Mouse (Mus musculus) thymus, postnatal 0 days (tissue): ENCODE measurements at regions not wholly inside any gene's neighbourhood (a gene's known extent, or its start where the extent isn't known, plus 50 kb on each side); places are given as distances from the start of the nearest gene placed in this dataset.

Experiments
- DNase-seq: peaks from one replicate; pipeline ENCODE4 v3.0.0-alpha.2; 2015; ENCODE audit warnings: low spot score

DNA sequence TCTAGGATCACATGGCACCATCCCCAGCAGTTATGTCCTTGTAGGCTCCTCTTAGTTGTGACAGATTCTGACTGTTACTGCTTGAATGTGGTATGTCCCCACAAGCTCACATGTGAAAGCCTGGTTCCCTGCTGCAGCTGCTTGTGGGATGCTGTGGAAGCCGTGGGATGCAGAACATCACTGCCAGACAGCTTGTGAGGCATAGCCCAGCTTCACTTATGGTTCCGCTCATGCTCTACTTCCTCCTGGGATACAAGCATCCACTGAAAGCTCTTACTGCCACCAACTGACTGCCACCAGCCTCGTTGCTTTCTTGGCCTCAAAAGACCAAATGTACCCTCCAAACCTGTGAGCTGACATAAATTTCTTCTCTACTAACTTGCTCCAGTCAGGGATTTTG, 167.7 kb upstream of the Ccdc122 start:
- no peak for DNase-seq

DNA sequence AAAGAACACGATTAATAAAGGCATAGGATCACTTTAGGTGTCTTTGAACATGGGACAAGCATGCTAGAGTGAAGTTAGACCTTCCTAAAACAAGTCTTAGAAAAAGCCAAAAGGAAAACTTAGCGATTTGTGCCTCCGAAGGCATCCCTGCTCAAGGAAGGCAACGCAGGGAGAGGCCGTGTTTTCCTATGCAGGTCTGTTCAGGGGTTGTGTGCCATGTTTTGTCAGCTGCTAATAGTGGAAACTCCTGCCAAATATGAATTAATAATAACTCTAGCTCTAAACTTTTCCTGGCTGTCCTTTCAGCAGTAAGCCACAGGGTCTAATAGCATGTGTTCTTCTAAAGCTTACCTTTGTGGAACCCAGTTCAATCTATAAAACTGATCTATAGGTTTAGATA, 168.4 kb upstream of the Ccdc122 start:
- DNase-seq = no peak

DNA sequence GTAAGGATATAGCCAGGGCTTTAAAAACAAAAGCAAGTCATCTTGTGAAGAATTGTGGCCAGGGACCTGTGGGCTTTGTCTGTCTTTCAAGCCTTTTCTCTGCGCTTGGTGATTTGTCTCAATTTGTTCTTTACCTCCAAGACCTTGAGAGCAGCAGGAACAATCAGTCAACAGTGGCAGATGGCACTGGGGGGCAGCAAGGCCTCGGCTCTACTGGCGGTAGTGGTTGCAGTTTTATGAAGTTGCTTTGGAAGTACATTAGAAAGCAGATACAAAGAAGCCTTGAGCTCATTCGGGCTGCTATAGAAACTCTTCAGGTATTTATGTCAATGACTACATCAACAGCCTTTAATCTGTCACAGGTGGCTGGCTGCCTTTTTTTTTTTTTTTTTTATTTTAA, 171.9 kb upstream of the Ccdc122 start:
- DNase-seq = no peak

DNA sequence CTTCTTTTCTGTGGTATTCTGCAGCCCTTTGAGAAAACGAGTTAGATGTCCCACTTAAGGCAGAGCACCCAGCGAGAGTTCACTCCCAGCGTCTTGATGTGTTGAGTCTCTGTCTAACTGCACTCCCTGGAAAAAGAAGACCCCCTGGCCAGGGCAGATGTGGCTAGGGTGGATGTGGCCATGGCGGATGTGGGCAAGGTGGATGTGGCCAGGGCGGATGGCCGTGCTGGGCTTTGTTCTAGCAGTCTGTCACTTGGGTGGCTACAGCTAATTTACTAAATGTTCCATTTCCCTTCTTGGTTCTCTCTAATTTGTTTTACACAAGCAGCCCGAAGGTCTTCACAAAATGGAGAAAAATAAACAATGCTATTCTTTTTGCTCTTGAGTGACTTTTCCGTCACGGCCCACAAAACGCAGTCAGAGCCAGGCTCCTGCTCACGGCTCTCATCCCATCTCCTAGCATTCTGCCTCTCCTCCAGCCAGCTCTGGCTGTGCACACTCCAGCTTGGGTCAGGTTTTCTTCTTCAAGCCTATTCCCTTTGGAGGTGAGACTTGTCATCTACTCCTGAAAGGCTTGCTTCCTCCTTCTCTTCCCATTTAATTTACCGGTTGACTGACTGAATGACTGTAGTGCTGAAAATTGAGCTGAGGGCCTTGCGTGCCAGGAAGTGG, 173.4 kb upstream of the Ccdc122 start:
- no peak for DNase-seq

DNA sequence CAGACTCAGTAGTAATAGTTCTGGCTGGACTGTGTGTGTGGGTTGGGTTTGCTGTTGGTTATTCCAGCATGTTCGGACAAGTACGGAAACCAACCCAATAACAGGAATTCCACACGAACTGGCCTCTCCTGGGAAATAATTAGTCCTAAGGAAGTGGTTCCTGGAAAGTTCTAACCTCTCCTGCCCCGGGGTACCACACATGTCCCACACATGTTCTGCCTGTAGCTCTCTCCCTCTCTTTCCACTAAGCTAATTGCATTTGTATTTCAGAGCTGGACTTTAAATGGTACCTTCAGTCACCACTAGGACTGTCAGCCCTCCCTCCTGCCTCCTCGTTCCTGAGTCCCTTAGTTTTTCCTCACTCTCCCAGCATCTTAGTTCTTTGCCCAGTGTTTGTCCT, 178.2 kb upstream of the Ccdc122 start:
- DNase-seq = no peak

DNA sequence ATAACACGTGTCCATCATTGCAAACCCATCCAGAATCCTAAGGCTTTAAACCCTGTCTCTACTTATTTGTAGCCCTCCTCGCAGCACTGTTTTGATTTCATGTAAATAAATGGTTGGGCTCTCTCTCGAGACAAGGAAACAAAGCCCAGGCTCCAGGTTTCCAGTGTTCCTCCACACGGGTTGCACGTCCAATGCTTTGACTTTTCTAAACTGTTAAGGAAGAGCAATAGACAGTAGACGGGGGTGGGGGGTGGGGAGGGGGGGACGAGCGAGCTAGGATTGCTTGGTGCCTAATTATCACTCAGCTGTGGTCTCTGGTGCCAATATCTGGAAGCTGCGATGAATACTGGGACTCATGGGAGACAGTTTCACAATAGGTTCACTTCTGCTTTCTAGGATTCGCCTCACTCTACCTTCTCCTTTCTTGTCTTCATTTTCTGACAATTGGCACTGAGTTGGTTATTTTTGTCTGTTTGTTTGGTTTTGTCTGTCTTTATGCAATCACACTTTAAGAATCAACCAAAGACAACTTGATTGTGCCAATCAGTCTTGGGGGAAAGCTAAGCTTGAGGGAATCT, 179.3 kb upstream of the Ccdc122 start:
- DNase-seq = no peak

DNA sequence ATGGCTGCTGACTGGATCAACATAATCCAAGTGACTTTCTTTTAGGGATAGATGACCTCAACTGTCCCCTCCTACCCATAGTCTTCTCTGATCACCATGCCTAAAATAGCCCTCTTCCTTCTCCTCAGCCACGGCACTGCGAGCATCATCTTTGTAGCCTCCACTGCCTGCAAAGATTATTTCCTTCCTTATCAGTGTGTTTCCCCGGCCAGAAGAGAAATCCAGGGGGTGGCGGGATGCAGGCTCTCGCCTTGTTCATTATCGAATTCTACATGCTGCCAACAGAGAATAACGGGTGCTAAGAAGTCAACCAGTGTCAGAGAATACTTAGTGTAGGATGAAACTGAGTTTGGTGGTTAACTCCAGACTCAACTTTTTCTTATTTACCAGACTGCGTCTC, 180.0 kb upstream of the Ccdc122 start:
- no peak for DNase-seq

DNA sequence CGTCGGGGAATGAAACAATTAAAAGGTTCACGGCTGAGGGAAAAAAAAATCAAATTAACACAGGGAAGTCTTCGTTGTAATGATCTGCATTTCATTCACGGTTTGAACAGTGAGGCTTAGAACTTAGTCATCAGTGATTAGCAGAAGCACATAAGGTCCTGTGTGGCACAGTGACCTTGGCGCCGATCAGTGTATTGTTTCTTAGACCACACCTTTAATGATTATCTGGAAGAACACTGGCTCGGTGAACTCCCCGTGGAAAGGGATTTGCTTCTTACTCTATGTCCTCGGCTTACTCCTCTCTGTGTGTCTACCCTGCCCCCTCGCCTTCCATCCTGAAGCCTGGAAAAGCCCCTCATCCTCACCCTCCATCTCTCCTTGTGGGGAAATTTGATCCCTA, 181.6 kb upstream of the Ccdc122 start:
- DNase-seq = no peak

DNA sequence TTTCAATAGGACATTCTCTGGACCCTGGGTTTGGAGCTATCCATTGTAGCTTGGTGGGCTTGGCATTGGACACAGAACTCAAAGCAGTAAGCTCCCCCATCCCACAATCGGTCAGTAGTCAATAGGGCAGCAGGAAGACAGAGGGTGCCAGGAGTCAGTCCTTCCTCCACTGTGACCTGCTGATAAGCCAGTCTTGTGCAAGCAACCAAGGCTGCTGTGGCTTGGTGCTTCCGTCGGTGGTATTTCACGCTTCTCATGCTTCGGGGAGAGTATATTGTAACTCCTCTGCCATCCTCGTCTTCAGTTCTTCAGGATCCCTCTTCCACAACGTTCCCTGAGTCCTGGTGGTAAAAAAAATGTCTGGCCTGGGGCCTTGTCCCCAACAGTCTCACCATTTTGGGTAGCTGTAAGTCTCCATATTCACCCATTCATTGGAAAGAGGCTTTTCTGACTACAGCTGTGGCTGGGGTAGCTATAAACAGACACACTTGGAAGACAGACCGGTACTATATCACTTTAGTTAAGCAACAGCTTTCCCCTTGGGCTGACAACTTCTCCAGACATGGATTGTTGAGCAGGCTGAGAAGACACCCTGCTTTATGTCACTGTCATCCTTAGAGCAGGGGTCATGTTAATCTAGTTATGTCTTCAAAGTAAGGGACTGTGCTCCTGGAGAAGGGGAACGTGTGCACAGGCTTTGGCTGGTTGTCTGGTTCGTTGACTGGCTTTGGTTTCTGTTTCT, 184.9 kb upstream of the Ccdc122 start:
- no peak for DNase-seq

DNA sequence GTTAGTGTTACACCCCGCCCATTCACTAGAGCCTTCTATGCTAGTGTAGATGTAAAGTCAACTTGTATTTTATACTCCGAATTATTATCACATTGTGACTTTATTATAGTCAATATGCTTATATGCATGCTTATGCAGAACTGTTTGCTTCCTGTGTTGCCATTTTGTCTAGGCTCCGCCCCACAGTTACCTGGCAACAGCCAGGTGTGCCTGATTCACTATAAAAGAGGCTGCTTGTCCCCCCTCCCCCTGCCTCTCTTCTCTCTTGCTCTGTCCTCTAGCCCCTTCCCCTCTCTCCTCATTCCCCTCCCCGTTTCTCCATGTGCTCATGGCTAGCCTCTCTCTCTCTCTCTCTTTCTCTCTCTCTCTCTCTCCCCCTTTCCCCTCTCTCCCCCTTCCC, 185.9 kb upstream of the Ccdc122 start:
- no peak for DNase-seq

DNA sequence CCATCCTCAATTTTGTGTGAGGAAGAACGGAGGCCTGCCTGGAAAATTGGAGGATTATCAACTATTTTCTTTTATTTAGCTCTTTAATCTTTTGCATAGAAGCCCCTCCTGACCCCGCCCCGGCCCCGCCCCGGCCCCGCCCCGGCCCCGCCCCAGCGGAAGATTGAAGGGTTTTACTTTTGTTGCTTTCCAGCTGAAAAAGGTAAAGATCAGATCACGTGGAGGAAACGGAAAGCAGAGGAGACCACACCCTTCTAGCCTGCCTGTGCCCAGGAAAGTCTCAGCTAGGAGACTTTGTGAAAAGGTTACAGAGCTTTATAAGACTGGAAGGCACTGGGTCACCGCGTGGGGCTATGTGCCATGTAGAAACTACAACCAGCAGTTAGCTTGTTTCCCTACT, 186.5 kb upstream of the Ccdc122 start:
- DNase-seq = no peak

DNA sequence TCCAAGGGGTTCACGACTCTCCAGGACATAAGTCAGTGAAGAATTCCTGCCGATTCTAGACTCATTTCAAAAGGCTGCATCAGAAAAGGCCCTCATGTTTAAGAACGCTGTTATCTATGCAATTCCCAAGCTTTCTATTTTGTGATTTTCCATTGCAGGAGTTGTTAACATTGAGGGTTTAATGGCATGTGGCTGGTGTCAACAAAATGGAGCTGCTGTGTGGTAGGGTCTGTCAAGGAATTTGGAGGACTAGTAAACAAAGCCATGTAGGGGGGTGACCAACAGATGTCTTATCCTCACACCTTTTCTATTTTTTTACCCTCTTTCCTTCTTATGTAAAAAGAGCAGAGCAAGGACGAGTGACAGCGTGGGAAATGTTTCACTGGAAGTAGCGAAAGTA, 186.9 kb upstream of the Ccdc122 start:
- DNase-seq = no peak

DNA sequence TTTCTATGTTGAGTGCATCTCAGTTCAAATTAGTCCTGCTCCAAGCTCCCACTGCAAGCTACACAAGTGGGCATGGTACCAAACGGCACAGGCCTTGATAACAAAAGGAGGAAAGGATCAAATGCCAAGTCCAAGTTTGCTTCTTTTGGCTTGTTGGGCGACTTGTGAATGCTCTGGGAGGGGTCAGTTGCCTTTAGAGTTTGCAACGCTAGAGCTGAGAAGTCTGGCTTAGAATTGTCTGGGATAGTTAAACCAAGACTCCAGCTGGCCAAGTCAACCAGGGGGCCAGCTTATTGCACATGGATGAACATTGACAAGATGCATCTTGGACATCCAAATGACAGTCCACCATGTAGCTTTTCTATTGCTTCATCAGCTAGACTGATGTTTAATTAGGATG, 187.5 kb upstream of the Ccdc122 start:
- DNase-seq = no peak

DNA sequence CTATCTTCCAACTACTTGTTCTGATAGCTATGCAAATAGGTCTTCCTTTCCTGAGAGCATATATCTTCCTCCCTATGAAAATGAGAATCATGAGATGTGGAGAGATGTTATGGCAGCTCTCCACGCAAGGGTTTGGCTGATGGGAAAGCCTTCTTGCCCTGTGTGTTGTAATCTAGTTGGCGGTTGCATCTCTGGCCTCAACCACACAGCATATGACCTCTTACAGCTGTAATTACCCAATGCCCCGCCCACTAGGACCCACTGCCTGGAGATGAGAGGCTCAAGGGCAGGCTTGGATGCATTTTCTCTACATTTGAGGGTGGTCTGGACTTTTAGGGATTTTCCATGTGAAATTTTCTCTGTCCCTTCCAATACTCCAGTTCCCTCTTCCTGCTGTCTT, 190.9 kb upstream of the Ccdc122 start:
- no peak for DNase-seq

DNA sequence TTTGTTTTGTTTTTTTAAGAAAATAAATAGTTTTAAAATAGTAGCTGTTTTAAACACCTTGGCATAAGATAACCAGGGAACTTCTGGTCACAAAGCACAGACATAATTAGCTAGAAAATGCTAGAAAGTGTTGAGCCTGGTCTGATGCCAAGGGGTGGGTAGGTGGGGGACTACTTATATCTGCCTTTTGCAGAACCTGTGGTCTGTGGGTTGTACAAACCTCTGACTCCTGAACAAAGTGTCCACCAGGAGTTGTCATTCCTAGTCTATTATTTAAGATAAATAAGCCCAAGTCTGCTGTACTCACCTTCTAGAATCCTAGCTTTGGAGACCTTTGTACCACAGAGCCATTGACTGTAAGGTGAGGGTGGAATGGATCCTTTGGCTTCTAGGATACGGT, 191.9 kb upstream of the Ccdc122 start:
- DNase-seq = no peak

DNA sequence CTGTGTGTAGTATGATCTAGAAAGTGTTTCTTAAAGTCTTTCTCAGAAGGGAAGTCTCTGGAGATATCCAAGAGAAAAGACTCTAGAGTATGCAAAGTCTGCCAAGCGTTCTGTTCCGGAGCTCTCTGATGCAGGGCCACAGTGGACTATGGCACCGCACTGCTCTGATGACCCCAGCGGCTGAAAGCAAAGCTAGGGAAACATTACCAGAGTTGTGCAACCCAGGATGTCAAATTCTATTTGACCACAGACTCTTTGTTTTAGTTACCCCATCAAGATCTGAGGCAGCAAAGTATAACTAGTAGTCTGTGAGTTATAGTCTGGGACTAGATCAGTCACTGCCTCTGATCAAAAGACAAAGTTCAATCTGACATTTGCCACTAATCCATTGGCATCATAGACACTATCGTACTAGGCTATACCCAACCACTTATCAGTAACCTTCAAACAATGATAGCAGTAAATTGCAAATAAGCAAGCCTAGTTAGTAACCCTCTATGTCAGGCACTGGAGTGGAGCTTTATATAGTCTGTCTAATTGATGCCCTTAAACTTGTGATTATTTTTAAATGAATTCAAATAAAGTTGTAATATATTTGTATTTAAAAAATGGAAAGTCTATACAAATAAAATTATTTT, 198.9 kb upstream of the Ccdc122 start:
- no peak for DNase-seq

DNA sequence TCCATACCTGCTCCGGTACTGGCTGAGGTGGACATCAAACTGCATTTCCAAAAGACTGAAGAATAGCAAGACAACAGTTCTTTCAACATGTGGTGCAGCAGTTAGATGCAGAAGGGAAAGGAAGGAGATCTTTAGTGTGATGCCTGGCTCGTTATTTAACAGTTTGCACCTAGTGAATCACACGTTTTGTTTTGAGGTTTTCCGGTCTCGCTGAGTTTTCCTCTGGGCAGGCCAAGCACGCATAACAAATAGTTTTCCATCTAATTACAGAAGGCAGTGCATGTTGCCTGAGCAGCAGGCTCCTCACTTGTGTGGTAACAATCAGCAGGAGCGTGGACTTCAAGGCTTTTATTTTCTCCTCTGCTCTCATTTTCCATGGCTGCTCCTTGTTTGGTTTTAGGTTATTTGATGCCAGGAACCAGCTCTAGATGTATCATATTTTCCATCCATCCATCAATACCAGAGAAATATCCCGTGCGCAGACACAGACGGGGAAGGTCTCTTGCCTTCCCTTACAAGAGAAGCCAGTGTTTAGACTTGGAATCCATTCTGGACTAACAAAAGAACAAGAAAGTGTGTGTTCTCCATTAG, 199.6 kb upstream of the Ccdc122 start:
- DNase-seq = no peak

DNA sequence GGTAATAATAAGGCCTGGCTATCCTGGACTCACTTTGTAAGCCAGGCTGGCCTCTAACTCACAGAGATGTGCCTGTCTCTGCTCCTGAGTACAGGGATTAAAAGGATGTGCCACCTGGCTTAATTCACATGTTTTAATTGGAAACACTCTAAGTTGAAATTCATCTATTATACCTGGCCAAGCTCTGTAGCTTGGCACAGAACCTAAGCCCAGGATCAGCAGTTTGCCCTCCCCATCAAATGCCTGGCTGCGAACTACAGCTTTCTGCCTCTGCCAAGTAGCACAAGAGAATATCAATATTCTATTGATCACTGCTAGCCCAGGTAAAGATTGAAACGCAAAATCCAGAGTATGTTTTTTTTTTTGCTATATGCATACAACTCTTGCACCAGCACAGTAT, 200.3 kb upstream of the Ccdc122 start:
- no peak for DNase-seq

DNA sequence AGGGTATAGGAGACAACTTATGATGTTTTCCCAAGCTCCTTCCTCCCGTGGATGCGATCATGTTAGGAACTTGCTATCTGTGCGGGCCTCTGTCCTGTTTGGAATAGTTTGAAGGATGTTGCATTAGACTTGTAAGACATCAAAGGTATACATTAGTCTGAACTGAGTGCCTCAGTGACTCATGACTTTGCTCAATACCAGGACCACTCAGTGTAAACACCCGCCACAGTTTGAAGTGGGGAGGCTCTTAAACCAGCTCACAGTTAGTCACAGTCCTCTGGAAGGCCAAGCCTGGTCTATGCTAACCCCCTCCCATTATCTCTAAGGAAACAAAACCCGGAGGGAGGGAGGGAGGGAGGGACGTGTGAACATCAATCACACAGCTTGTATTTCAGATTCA, 202.5 kb upstream of the Ccdc122 start:
- DNase-seq = no peak

DNA sequence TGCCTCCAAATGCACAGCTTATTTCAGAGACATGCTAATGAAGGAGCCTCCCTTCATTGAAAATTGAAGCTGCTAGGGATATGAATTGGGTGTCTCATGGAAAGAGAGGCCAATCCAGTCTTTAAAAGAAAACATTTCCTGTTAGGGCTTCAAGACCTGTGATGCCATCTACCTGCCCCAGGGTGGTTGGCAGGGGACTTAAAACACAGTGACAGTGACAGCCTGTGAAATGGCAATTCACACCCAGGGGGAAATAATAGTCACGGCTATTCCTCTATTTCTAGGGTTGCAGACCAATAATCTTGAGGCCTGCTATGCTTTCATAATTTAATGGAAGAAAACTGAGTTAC, 207.4 kb upstream of the Ccdc122 start:
- no peak for DNase-seq

DNA sequence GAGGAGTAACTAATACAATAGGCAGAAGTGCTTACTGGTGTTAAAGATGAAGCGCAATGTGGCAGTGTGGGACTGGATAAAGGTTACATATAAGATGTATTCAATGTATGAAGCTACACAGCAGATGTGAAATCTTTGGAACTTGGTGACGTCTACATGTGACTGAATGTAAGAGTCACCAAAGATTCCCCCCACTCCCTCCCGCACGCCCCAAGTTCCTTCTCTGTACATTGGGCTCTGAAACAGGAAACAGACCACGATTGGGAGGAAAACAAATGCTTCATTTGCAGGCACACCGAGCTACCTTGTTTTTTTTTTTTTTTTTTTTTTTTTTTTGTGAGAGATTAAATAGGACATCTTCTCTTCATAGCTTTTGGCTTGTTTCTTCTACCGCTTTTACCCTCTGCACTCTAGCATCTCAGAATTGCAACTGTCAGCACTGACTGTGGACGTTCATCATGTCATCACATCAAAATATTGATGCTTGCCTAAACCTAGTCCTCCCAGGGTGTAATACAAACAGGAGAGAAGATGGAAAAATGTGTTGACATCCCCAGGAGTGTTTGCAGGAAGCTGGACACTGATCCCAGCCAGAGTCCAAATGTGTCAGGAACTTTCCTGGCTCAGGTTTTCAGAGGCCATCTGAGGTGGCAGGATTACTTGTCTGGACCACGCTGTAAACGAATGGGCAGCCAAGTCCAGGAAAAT, 208.0 kb upstream of the Ccdc122 start:
- no peak for DNase-seq

DNA sequence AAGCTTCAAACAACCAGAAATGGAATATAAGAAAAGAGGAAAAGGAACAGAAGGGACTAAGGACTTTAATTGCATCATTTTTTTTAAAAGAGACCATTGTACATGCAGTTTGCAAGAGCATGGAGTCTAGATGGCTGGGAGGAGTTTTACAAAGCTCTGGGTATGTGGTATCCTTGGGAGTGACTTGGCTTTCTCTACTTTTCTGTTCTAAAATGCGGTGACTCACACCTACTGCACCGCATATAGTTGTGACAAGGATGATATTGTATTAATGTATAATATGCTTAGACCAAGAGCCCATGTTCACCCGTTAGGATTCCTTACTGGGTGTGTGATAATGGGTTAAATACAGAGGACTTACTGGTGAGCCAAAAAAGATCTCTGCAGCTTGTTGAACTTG, 212.5 kb upstream of the Ccdc122 start:
- no peak for DNase-seq
